Mouse (Mus musculus) bone marrow macrophage, adult 2 months (primary cell): ENCODE data around the gene Grap.

ENCODE experiments used
- CTCF ChIP-seq: IDR thresholded peaks from 2 replicates; pipeline ENCODE4 v1.5.1; 2012; ENCODE audit warnings: low read depth, mild to moderate bottlenecking, low read length, moderate library complexity
- POLR2A ChIP-seq: IDR thresholded peaks from 2 replicates; pipeline ENCODE4 v1.6.1; 2012; ENCODE audit warnings: mild to moderate bottlenecking, low read depth, low read length, borderline replicate concordance

GRCm38 (mm10) chr11:61625136-61625535 is 27.9 kb upstream of the Grap start:
- no peak for TF ChIP-seq CTCF
- no peak for TF ChIP-seq POLR2A
